Mouse (Mus musculus): ENCODE measurements around the gene Mark1. TPM values are rescaled to one million over a fixed set of nuclear protein-coding genes. Genes with fewer than 3 reads are reported as not detected.

Gene Mark1
- polyA plus RNA-seq, 1 experiment from 2014 or later: 12.5 TPM

- WGBS: 68% methylated on average over 1 of the region's 1 CpGs
- Histone ChIP-seq H3K4me3 (replicated peaks; ENCODE audit: low read length) (no peak overlapping the region), H3K27ac (no peak overlapping the region), H3K4me2 (replicated peaks) (no peak overlapping the region), H3K27me3 (ENCODE audit: control insufficient read depth, insufficient read depth, low read length) (peaks cover 33% of the 10 kb centered on the region), H3K9me3 (ENCODE audit: control insufficient read depth, low read length) (no peaks in the 10 kb centered on the region), H3K9ac (no peak overlapping the region), H3K4me1 (replicated peaks; ENCODE audit: control insufficient read depth, insufficient read depth, low read length) (peaks cover 3% of the 10 kb centered on the region; the same call in 1 of the 2 replicates), H3K36me3 (replicated peaks; ENCODE audit: control insufficient read depth, insufficient read depth) (no peaks in the 10 kb centered on the region)
- no peak for DNase-seq (ENCODE audit: low spot score)
- no peak for ATAC-seq (ENCODE audit: low FRiP score)
Observed at GRCm38 (mm10) chr1:184886160-184886559, 113.2 kb downstream of the Mark1 start.

- H3K27me3 ChIP-seq (ENCODE audit: control insufficient read depth, insufficient read depth, low read length): peaks cover 35% of the 10 kb centered on the region
- peaks cover 3% of the 10 kb centered on the region; the same call in 1 of the 2 replicates for H3K4me1 ChIP-seq (replicated peaks; ENCODE audit: control insufficient read depth, insufficient read depth, low read length)
- no peak; the same call in 1 of the 2 replicates for ATAC-seq (ENCODE audit: low FRiP score)
- peak within 1 kb of the TSS; percentile 56 for H3K4me2 ChIP-seq (replicated peaks)
- H3K4me3 ChIP-seq (replicated peaks; ENCODE audit: low read length): peak within 1 kb of the TSS; percentile 37
- H3K9me3 ChIP-seq (ENCODE audit: control insufficient read depth, low read length): no peaks in the 10 kb centered on the region
- H3K9ac ChIP-seq: peak within 1 kb of the TSS; percentile 39; the same call in 1 of the 2 replicates
- 3% methylated on average over 77 of the region's 77 CpGs for whole genome bisulfite sequencing
- DNase-seq (ENCODE audit: low spot score): peak; percentile 28
- no peaks in the 10 kb centered on the region for H3K36me3 ChIP-seq (replicated peaks; ENCODE audit: control insufficient read depth, insufficient read depth)
- no peak within 1 kb of the TSS for H3K27ac ChIP-seq
Observed at GRCm38 (mm10) chr1:184882281-184883268, 116.8 kb downstream of the Mark1 start, which contains the start of gene C130074G19Rik. C130074G19Rik (minus strand) TSS chr1:184883218.

- no peak for DNase-seq (ENCODE audit: low spot score)
- H3K27me3 ChIP-seq (ENCODE audit: control insufficient read depth, insufficient read depth, low read length): peaks cover 35% of the 10 kb centered on the region
- H3K36me3 ChIP-seq (replicated peaks; ENCODE audit: control insufficient read depth, insufficient read depth): no peaks in the 10 kb centered on the region
- H3K9ac ChIP-seq: no peak overlapping the region
- no peaks in the 10 kb centered on the region for H3K9me3 ChIP-seq (ENCODE audit: control insufficient read depth, low read length)
- 69% methylated on average over 7 of the region's 7 CpGs for WGBS
- H3K4me2 ChIP-seq (replicated peaks): peak overlapping the region; percentile 56
- peak overlapping the region; percentile 37; the same call in 1 of the 2 replicates for H3K4me3 ChIP-seq (replicated peaks; ENCODE audit: low read length)
- H3K4me1 ChIP-seq (replicated peaks; ENCODE audit: control insufficient read depth, insufficient read depth, low read length): peaks cover 3% of the 10 kb centered on the region; the same call in 1 of the 2 replicates
- no peak for ATAC-seq (ENCODE audit: low FRiP score)
- no peak overlapping the region for H3K27ac ChIP-seq
Observed at GRCm38 (mm10) chr1:184881861-184882260, 117.5 kb downstream of the Mark1 start.

GRCm38 (mm10) chr1:184881211-184881610 is 118.2 kb downstream of the Mark1 start:
- no peak overlapping the region for H3K27ac ChIP-seq
- H3K27me3 ChIP-seq (ENCODE audit: control insufficient read depth, insufficient read depth, low read length): peaks cover 35% of the 10 kb centered on the region
- no peak for ATAC-seq (ENCODE audit: low FRiP score)
- H3K4me2 ChIP-seq (replicated peaks): no peak overlapping the region
- no peak overlapping the region for H3K4me3 ChIP-seq (replicated peaks; ENCODE audit: low read length)
- H3K4me1 ChIP-seq (replicated peaks; ENCODE audit: control insufficient read depth, insufficient read depth, low read length): peaks cover 3% of the 10 kb centered on the region; the same call in 1 of the 2 replicates
- 90% methylated on average over 5 of the region's 5 CpGs for WGBS
- no peaks in the 10 kb centered on the region for H3K36me3 ChIP-seq (replicated peaks; ENCODE audit: control insufficient read depth, insufficient read depth)
- no peak for DNase-seq (ENCODE audit: low spot score)
- H3K9ac ChIP-seq: no peak overlapping the region
- no peaks in the 10 kb centered on the region for H3K9me3 ChIP-seq (ENCODE audit: control insufficient read depth, low read length)

- Histone ChIP-seq H3K4me1 (replicated peaks; ENCODE audit: control insufficient read depth, insufficient read depth, low read length) (peaks cover 3% of the 10 kb centered on the region; the same call in 1 of the 2 replicates), H3K9ac (no peak overlapping the region), H3K9me3 (ENCODE audit: control insufficient read depth, low read length) (no peaks in the 10 kb centered on the region), H3K27ac (no peak overlapping the region), H3K36me3 (replicated peaks; ENCODE audit: control insufficient read depth, insufficient read depth) (no peaks in the 10 kb centered on the region), H3K4me3 (replicated peaks; ENCODE audit: low read length) (no peak overlapping the region), H3K4me2 (replicated peaks) (no peak overlapping the region), H3K27me3 (ENCODE audit: control insufficient read depth, insufficient read depth, low read length) (peaks cover 29% of the 10 kb centered on the region)
- ATAC-seq (ENCODE audit: low FRiP score): no peak
- 73% methylated on average over 6 of the region's 6 CpGs for WGBS
- no peak for DNase-seq (ENCODE audit: low spot score)
Observed at GRCm38 (mm10) chr1:184878860-184879259, 120.5 kb downstream of the Mark1 start.

- Histone ChIP-seq H3K4me2 (replicated peaks) (no peak overlapping the region), H3K27me3 (ENCODE audit: control insufficient read depth, insufficient read depth, low read length) (peaks cover 13% of the 10 kb centered on the region), H3K36me3 (replicated peaks; ENCODE audit: control insufficient read depth, insufficient read depth) (no peaks in the 10 kb centered on the region), H3K4me1 (replicated peaks; ENCODE audit: control insufficient read depth, insufficient read depth, low read length) (no peaks in the 10 kb centered on the region), H3K4me3 (replicated peaks; ENCODE audit: low read length) (no peak overlapping the region), H3K27ac (no peak overlapping the region), H3K9ac (no peak overlapping the region), H3K9me3 (ENCODE audit: control insufficient read depth, low read length) (no peaks in the 10 kb centered on the region)
- ATAC-seq (ENCODE audit: low FRiP score) (no peak), DNase-seq (ENCODE audit: low spot score) (no peak)
- 81% methylated on average over 2 of the region's 2 CpGs for WGBS
Observed at GRCm38 (mm10) chr1:184877306-184877705, 122.1 kb downstream of the Mark1 start.

- no peak overlapping the region for H3K4me2 ChIP-seq (replicated peaks)
- no peak overlapping the region for H3K4me3 ChIP-seq (replicated peaks; ENCODE audit: low read length)
- no peak for ATAC-seq (ENCODE audit: low FRiP score)
- H3K4me1 ChIP-seq (replicated peaks; ENCODE audit: control insufficient read depth, insufficient read depth, low read length): no peaks in the 10 kb centered on the region
- 84% methylated on average over 11 of the region's 11 CpGs for WGBS
- DNase-seq (ENCODE audit: low spot score): no peak
- H3K9ac ChIP-seq: no peak overlapping the region
- no peak overlapping the region for H3K27ac ChIP-seq
- no peaks in the 10 kb centered on the region for H3K9me3 ChIP-seq (ENCODE audit: control insufficient read depth, low read length)
- no peaks in the 10 kb centered on the region for H3K36me3 ChIP-seq (replicated peaks; ENCODE audit: control insufficient read depth, insufficient read depth)
- no peaks in the 10 kb centered on the region for H3K27me3 ChIP-seq (ENCODE audit: control insufficient read depth, insufficient read depth, low read length)
Observed at GRCm38 (mm10) chr1:184873910-184874309, 125.5 kb downstream of the Mark1 start.

- Histone ChIP-seq H3K4me1 (replicated peaks; ENCODE audit: control insufficient read depth, insufficient read depth, low read length) (no peaks in the 10 kb centered on the region), H3K36me3 (replicated peaks; ENCODE audit: control insufficient read depth, insufficient read depth) (no peaks in the 10 kb centered on the region), H3K4me2 (replicated peaks) (no peak overlapping the region), H3K4me3 (replicated peaks; ENCODE audit: low read length) (no peak overlapping the region), H3K9me3 (ENCODE audit: control insufficient read depth, low read length) (no peaks in the 10 kb centered on the region), H3K27me3 (ENCODE audit: control insufficient read depth, insufficient read depth, low read length) (no peaks in the 10 kb centered on the region), H3K27ac (no peak overlapping the region), H3K9ac (no peak overlapping the region)
- ATAC-seq (ENCODE audit: low FRiP score) (no peak), DNase-seq (ENCODE audit: low spot score) (no peak)
- WGBS: 84% methylated on average over 7 of the region's 7 CpGs
Observed at GRCm38 (mm10) chr1:184872069-184872819, 127.1 kb downstream of the Mark1 start.

GRCm38 (mm10) chr1:184871506-184871905 is 127.9 kb downstream of the Mark1 start:
- Histone ChIP-seq H3K4me2 (replicated peaks) (no peak overlapping the region), H3K36me3 (replicated peaks; ENCODE audit: control insufficient read depth, insufficient read depth) (no peaks in the 10 kb centered on the region), H3K4me3 (replicated peaks; ENCODE audit: low read length) (no peak overlapping the region), H3K9ac (no peak overlapping the region), H3K27ac (no peak overlapping the region), H3K9me3 (ENCODE audit: control insufficient read depth, low read length) (no peaks in the 10 kb centered on the region), H3K4me1 (replicated peaks; ENCODE audit: control insufficient read depth, insufficient read depth, low read length) (no peaks in the 10 kb centered on the region), H3K27me3 (ENCODE audit: control insufficient read depth, insufficient read depth, low read length) (no peaks in the 10 kb centered on the region)
- no peak for ATAC-seq (ENCODE audit: low FRiP score)
- no peak for DNase-seq (ENCODE audit: low spot score)
- WGBS: 90% methylated on average over 1 of the region's 1 CpGs
